Mouse (Mus musculus): Measurements from ENCODE around the gene Ccdc78.

The Ccdc78 gene

GRCm38 (mm10) chr17:25810890-25811289 is 24.5 kb downstream of the Ccdc78 start:
- no peak for DNase-seq (ENCODE audit: low spot score)

DNA sequence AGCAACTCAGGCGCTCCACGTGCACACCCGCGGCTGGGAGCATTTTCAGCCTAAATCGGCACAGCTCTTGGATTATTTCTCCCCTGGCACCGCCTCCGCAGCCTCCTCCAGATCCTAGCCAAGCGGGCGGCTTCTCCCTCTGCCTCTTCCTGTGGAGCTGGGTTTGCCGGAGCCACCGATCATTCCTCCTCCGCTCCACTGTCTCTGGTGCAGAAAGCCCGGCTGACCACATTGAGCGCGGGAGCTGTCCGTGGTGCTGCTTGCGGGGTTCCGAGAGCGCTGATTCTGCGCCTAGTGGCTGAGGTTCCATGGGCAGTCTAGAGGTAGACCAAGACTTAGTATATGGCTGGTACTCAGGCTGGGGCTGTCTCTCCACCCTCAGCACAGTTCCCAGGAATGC is 27.1 kb downstream of the Ccdc78 start:
- DNase-seq (ENCODE audit: low spot score) = no peak

- no peak for DNase-seq (ENCODE audit: low spot score)
Observed at GRCm38 (mm10) chr17:25817662-25818061, 31.3 kb downstream of the Ccdc78 start.

DNA sequence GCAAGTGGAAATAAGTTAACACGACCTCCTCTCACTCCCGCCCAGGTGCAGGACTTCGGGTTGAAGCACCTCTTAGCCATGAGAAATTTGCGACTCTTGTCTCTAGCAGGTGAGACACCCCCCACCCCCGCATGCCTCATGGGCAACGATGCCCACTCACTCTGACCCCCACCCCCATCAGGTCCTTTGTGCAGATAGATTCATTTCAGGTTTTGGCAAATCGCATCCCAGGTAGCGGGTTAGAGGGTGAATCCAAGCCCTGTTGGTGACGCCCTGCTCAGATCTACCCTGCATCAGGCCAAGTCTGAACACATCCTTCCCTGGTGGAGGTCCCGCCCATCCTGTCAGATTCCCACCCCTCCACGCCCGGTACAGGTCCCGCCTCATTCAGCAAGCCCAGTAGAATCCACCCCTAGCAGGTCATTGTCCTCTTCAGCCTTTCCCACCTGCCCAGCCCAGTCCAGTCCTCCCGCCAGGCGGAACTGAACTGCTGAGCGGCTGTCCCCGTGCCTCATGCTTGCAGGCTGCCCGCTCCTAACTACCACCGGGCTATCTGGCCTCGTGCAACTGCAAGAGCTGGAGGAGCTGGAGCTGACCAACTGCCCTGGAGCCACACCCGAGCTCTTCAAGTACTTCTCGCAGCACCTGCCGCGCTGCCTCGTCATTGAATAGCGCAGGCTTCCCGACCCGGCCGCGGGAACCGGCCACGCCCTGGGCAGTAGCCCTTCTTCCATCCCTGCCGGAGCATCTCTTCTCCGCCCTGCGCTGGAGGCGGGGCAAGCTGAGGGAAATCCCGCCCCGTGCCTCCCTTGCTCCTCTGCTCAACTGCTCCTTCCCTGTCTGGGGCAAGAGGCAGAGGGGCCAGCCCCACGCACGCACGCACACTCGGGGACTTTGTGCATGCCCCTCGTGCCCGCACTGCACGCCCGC is 32.7 kb downstream of the Ccdc78 start:
- DNase-seq (ENCODE audit: low spot score) = no peak

GRCm38 (mm10) chr17:25823452-25823851 is 37.1 kb downstream of the Ccdc78 start, which contains the start of gene Wdr24:
Gene Wdr24, plus strand, starts transcription at chr17:25823627.
- DNase-seq (ENCODE audit: low spot score) = no peak

DNA sequence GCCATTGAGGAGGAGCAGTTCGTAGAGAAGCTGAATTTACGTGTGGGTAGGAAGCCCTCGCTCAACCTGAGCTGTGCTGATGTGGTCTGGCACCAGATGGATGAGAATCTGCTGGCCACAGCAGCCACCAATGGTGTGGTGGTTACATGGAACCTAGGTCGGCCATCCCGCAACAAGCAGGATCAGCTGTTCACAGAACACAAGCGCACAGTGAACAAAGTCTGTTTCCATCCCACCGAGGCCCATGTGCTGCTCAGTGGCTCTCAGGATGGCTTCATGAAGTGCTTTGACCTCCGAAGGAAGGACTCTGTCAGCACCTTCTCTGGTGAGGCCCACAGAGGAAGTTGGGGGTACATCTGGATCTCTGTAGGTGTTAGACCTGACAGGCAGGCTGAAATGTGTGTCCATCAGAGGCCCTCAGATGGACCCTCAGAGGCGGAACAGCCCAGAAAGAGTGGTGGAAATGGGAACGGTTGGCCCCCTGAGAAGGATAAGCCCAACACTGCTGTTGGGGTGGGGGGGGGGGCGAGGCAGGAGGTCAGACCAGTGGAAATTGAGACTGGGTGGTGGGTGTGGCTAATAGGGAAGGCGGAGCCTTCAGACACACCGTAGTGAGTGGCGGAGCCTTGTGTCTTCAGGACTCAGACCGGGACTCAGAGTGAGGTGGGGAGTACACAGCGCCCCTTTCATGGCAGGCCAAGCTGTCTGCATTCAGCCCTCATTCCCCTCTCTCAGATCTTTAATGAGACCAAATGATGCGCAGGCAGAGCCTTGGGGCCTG is 38.2 kb downstream of the Ccdc78 start:
- DNase-seq (ENCODE audit: low spot score) = no peak

DNA sequence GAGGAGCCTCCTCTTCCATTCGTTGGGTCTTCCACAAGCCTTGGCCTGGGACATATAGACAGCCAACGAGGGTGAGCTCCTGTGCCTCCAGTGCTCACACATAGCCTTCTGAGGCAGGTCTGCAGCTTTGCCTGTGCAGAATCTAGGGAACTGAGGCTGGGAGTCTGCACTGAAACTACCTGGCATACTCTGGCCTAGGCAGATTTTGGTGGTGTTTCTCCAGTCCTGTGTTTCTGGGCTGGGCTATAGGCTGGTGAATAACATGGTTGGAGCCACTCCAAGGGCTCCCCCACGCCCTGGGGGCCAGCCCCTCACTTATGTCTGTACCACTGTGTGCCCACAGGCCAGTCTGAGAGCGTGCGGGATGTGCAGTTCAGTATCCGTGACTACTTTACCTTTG is 38.9 kb downstream of the Ccdc78 start:
- DNase-seq (ENCODE audit: low spot score) = no peak

- no peak for DNase-seq (ENCODE audit: low spot score)
Observed at GRCm38 (mm10) chr17:25825984-25826570, 39.7 kb downstream of the Ccdc78 start.

- DNase-seq (ENCODE audit: low spot score) = no peak
Observed at GRCm38 (mm10) chr17:25827011-25827410, 40.6 kb downstream of the Ccdc78 start.

DNA sequence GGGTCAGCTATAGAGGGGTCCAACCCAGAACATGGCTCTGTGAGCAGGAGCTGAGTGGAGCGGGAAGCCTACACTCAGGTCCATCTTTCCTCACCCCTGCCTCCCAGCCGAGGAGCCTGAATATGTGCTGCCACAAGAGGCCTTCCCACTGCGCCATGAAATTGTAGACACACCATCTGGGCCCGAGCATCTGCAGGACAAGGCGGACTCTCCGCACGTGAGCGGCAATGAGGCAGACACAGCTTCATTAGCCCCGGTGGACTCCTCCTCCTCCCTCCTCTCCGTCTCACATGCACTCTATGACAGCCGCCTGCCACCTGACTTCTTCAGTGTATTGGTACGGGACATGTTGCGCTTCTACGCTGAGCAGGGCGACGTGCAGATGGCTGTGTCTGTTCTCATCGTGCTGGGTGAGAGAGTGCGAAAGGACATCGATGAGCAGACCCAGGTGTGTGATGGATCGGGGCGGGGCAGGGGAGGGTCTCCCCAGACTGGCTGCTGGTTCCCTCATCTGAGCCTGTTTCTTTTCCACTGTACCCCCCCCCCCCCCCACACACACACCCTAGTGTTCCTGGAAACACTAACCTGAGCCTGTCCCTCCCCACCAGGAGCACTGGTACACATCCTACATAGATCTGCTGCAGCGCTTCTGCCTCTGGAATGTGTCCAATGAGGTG is 41.3 kb downstream of the Ccdc78 start:
- no peak for DNase-seq (ENCODE audit: low spot score)

DNA sequence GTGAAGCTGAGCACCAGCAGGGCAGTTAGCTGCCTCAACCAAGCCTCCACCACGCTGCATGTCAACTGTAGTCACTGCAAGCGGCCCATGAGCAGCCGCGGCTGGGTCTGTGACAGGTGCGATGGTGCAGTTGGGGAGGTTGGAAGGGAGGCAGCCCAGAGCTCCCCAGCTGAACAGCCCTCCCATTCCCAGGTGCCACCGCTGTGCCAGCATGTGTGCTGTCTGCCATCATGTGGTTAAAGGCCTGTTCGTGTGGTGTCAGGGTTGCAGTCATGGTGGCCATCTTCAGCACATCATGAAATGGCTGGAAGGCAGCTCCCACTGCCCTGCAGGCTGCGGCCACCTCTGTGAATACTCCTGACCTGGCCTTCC is 41.8 kb downstream of the Ccdc78 start:
- DNase-seq (ENCODE audit: low spot score) = no peak

DNA sequence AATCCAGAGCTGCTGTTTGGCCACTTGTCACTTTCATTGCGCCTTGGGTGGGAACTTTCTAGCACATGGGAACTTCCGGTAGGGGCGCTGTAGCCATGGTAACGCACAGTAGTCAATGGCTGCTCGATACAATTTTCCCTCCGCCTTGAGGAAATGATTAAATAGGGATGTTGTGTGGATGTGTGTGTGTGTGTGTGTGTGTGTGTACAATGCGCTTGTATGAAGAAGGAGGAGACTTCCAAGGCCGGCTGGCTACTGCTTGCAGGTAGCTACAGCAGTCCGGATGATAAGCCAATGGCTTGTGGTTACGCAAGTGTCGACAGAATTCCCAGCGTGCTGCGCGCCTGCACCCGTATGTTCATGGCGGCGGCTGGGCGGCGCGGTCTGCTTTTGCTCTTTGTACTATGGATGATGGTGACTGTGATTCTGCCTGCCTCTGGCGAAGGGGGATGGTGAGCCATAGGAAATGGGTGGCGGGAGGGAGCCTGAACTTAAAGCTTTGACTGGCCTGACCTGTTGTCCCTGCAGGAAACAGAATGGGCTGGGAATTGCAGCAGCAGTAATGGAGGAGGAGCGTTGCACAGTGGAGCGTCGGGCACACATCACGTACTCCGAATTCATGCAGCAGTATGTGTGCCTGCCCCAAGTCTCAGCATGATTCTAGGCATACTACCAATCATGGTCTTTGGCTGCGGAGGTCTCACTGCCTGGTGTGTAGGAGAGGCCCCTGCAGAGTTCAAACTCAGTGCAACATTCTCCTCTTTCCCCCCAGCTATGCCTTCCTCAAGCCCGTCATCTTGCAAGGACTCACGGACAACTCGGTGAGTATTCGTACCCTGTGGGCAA is 42.6 kb downstream of the Ccdc78 start, which contains the start of gene Jmjd8:
TSS of gene Jmjd8 (plus strand) at position 156 of the 846 bp plus-strand sequence.
- no peak for DNase-seq (ENCODE audit: low spot score)

DNA sequence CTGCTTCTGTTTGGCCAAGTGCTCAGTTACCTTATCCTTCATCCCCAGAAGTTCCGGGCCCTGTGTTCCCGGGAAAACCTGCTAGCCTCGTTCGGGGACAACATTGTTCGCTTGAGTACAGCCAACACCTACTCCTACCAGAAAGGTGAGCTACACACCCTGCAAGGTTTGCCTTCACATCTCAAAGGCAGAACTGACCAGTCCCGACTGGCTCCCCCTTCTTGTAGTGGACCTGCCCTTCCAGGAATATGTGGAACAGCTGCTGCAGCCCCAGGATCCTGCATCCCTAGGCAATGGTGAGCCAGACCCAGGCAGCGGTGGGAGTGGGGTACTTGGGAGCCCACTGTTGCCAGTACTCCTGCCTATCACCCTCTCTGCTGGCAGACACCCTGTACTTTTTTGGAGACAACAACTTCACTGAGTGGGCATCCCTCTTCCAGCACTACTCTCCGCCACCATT is 43.2 kb downstream of the Ccdc78 start:
- no peak for DNase-seq (ENCODE audit: low spot score)

DNA sequence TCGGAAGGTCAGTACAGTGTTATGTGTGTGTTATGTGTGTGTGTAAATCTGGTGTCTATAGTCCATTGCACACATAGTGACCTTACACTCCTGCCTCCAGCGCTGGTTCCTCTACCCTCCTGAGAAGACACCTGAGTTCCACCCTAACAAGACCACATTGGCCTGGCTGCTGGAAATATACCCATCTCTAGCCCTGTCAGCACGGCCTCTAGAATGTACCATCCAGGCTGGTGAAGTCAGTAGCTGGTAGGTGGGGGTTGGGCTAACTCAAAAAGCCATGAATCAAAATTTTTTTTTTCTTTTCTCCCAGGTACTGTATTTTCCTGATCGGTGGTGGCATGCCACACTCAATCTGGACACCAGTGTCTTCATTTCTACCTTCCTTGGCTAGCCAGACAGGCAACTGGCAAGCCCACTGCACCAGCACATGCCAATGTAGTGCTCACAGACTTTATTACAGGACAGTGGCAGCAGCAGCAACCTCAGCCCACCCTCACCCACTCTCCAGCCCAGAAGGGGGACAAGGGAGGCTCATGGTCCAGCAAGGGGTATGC is 43.9 kb downstream of the Ccdc78 start:
- no peak for DNase-seq (ENCODE audit: low spot score)

DNA sequence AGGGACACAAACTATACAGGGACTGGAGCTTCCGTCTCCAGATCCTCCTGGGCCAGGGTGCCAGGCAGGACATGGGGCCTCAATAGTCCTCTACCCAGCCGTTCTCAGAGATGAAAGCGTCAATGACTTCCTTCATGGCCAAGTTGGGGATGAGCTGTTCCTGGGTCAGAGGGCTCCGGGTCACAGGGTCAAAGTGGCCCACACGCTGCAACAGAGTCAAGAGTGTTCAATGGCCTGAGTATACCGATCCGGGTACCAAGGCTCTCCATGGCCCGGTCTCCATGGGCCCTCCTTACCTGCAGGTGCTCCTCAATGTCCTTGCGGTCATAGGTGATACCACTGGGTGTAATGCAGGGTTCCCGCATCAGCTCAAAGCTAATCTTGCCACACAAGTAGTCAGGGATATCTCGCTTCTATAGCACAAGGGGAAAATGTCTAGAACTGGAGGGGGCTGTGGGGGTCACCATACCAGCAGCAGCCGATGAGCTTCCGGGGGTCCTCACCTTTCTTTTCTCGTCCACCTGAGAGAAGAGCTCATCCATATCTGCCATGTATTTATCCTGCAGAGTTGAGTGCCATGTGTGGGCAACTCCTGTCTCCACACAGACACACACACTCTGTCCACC is 44.5 kb downstream of the Ccdc78 start:
- no peak for DNase-seq (ENCODE audit: low spot score)

- DNase-seq (ENCODE audit: low spot score) = no peak
Observed at GRCm38 (mm10) chr17:25831451-25832281, 45.3 kb downstream of the Ccdc78 start.

- peak; percentile 99 for DNase-seq (ENCODE audit: low spot score)
Observed at GRCm38 (mm10) chr17:25832436-25833290, 46.3 kb downstream of the Ccdc78 start.

GRCm38 (mm10) chr17:25833291-25833663 is 46.9 kb downstream of the Ccdc78 start, which contains the start of gene Stub1:
Gene Stub1, minus strand, starts transcription at chr17:25833404.
- peak; percentile 94 for DNase-seq (ENCODE audit: low spot score)
